Mouse (Mus musculus) heart, postnatal 10 days (tissue): Measurements from ENCODE around the gene Zfp503. TPM values are rescaled to one million over a fixed set of nuclear protein-coding genes. Genes with fewer than 3 reads are reported as not detected.

Experiments
- DNase-seq, 2 experiments: peaks; one replicate each; pipeline ENCODE4 v3.0.0; 2021
- intact Hi-C: fragments of 180-260 bp; cut with DNase I; formaldehyde crosslinking; loops from one replicate; pipeline ENCODE4 v1.15.1; 2025
- total RNA-seq, 2 experiments: library from RNA; stranded (reverse); gene quantifications; 2 replicates each; pipeline ENCODE4 v1.2.3; 2021

Gene Zfp503
- total RNA-seq = 1 to 10 TPM; 2.4 to 3.3 TPM

- intact Hi-C loops = loop anchor here (5.0 to 10.0 kb wide), 3 partner anchors 453 to 1413 kb away; no protein-coding TSS in a partner anchor
- peak; percentile 47 to 50 for DNase-seq
Measured at GRCm38 (mm10) chr14:21989291-21989913, at the start of gene Zfp503. Gene Zfp503 (minus strand): TSS chr14:21989601.

- no peak for DNase-seq
- intact Hi-C loops = no loop called here
Measured at GRCm38 (mm10) chr14:22037498-22038131, 48.2 kb upstream of the Zfp503 start.

- intact Hi-C loops = no loop called here
- DNase-seq = no peak
Measured at GRCm38 (mm10) chr14:22036802-22037497, 47.5 kb upstream of the Zfp503 start.

GRCm38 (mm10) chr14:22036338-22036737 is 46.9 kb upstream of the Zfp503 start:
- no peak for DNase-seq
- intact Hi-C loops = no loop called here

- intact Hi-C loops = no loop called here
- peak; percentile 27 to 46 for DNase-seq
Measured at GRCm38 (mm10) chr14:22035900-22036299, 46.5 kb upstream of the Zfp503 start.

- intact Hi-C loops = no loop called here
- DNase-seq = no peak
Measured at GRCm38 (mm10) chr14:22023533-22023932, 34.1 kb upstream of the Zfp503 start.

GRCm38 (mm10) chr14:22020885-22021284 is 31.5 kb upstream of the Zfp503 start:
- intact Hi-C loops = no loop called here

DNA sequence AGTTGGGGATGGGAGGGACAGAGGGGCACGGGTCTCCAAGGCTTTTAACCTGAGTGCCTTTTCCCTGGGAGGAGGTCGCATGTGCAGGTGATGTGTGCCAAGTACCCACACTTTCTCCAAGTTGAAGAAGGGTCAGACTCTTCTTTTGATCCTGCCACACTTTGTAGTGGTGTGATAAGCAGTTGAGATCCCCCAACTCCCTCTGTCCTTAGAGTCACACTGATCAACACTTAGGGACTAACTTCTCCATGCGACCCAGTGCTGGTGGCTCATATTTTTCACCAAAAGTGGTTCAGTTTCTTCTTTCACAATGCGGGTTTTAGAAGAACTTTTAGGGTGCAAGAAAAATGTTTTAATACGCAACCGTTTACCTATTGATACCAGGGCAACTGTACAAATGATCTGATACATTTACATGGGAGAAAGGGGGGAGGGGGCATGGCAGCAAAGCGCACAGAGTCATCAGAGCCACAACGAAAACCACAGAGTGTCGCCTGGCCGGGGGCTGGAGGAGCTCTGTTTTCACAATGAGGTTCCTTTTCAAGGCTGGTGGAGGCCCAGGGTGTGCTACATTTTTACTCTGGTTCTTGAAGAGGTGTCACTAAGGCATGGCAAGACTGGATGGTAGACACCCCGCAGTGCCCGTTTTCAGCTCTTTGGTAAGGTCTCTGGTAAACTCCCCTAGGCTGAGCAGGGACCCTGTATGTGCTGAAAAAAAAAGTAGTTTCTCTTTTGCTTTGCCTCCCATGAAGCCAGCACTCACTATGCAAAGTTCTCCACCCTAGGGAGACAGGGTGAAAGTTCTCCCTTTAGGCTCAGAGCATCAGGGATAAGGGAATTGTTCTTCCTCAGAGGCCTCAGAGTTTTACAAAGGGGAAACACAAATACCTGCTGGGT is 30.8 kb upstream of the Zfp503 start:
- peak in 1 of 2 experiments; percentile 11 for DNase-seq

More at GRCm38 (mm10) chr14:22020885-22021284, 31.5 kb upstream of the Zfp503 start:
- DNase-seq = peak; percentile 61 to 62

GRCm38 (mm10) chr14:22019252-22019948 is 30.0 kb upstream of the Zfp503 start, which contains the start of gene Lrmda:
Gene Lrmda (plus strand): TSS chr14:22019712.
- intact Hi-C loops = no loop called here

More for the DNA sequence above, 30.8 kb upstream of the Zfp503 start:
- intact Hi-C loops = no loop called here

GRCm38 (mm10) chr14:22017011-22017410 is 27.6 kb upstream of the Zfp503 start:
- intact Hi-C loops = no loop called here

More at GRCm38 (mm10) chr14:22019252-22019948, 30.0 kb upstream of the Zfp503 start, which contains the start of gene Lrmda:
- peak; percentile 76 to 79 for DNase-seq

GRCm38 (mm10) chr14:22014781-22015180 is 25.4 kb upstream of the Zfp503 start:
- DNase-seq = peak in 1 of 2 experiments; percentile 6
- intact Hi-C loops = no loop called here

More at GRCm38 (mm10) chr14:22017011-22017410, 27.6 kb upstream of the Zfp503 start:
- no peak for DNase-seq

DNA sequence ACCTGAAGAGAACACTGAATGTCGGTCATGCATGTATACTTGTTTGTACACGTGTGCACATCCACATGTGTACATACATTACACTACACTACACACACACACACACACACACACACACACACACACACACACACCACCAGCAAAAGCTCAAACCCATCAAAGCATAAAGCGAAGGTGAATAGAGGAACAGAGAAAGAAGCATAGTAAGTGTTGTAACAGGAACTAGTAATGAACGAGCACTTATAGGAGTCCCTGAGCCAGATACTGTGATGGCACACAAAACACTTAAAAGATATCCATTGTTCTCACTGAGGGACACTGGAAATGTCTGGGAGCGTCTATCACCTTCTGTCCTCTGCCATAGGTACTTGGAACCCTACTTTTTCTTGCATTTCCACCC is 24.9 kb upstream of the Zfp503 start:
- intact Hi-C loops = no loop called here
- DNase-seq = no peak

GRCm38 (mm10) chr14:22007006-22007405 is 17.6 kb upstream of the Zfp503 start:
- intact Hi-C loops = no loop called here
- no peak for DNase-seq

DNA sequence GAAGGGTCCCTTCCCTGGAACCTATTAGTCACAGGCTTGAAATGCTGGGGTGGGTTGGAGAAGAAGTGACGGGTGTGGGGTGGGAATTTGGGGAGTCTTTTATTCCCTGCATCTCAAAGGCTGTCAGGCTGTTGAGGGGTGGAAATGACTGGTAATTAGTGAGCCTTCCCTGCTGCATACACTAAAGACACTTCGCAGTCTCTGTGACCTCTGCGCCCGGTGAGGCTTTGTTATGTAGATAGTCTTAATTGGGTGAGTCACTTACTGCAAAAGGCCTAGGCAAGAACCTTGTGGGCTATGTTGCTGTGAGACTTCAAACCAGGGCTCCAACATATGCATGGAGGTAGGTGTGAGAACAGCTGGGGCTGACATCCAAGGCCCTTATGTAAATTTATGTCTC is 15.5 kb upstream of the Zfp503 start:
- intact Hi-C loops = no loop called here
- DNase-seq = no peak

- intact Hi-C loops = no loop called here
- DNase-seq = no peak
Measured at GRCm38 (mm10) chr14:22003631-22004030, 14.2 kb upstream of the Zfp503 start.

GRCm38 (mm10) chr14:22003231-22003630 is 13.8 kb upstream of the Zfp503 start:
- no peak for DNase-seq
- intact Hi-C loops = no loop called here

DNA sequence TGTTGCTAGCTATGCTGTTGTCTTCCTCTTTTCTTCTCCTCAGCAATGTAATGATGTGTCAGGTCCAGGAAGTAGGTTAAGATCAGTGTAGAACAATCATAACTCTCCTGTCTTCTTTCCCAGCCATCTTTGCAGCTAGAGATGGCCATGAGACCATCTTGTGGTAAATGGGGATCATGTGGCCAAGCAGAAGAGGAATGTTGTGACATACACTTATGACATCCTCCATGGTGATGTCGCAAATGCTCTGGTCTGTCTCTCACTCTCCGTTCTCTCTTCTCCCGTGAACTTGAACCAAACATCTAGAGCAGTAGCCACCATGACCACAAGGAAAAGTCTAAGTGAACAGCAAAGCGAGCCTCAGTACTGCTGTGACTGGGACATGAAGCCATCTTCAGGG is 10.2 kb upstream of the Zfp503 start:
- DNase-seq = no peak
- intact Hi-C loops = no loop called here

- intact Hi-C loops = no loop called here
- DNase-seq = peak; percentile 39 to 58
Measured at GRCm38 (mm10) chr14:21995031-21995754, 5.8 kb upstream of the Zfp503 start.
